Mouse (Mus musculus) thymus, postnatal 14 days (tissue): ENCODE results near the gene Birc5.
"Not testable (repeated sequence)": the region's sequence is repeated elsewhere in the genome, so short reads cannot be mapped to it uniquely, and the experiment has no call there.

ENCODE experiments used
- DNase-seq: peaks from one replicate; pipeline ENCODE4 v3.0.0; 2021

The Birc5 gene

DNA sequence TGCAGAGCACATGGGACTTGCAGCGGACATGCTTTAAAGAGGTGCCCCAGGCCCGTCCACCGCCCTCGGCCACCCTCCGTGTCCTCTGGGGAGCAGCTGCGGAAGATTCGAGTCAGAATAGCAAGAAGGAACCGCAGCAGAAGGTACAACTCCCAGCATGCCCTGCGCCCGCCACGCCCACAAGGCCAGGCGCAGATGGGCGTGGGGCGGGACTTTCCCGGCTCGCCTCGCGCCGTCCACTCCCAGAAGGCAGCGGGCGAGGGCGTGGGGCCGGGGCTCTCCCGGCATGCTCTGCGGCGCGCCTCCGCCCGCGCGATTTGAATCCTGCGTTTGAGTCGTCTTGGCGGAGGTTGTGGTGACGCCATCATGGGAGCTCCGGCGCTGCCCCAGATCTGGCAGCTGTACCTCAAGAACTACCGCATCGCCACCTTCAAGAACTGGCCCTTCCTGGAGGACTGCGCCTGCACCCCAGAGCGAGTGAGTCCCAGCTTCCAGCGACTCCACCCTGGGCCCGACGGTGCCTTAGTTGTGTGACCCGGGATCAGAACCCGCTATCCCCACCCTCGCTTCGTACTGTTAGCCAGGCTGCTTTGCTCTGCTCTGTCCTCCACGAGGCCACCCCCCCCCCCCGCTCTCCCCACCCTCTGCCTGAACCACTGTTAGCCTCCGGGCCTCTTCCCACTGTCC, at the start of gene Birc5:
TSS of gene Birc5 (plus strand) at position 267 of the 687 bp plus-strand sequence.
- peak; percentile 99 for DNase-seq

DNA sequence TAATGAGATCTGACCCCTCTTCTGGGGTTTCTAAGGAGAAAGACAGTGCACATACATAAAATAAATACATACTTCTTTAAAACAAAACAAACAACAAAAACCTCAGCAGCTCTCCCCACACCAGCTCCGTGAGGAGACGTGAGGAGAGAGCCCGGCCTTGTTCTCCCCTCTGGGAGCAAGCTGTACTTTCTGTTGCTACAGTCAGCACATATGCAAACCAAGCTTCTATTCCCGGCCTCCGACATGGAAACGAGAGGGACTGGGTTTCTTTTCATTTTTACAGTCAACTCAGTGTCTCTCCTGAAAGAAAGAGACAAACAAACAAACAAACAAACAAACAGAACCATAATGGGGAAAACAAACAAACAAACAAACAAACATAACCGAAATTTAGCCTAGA, 49.0 kb upstream of the Birc5 start:
- no peak for DNase-seq

DNA sequence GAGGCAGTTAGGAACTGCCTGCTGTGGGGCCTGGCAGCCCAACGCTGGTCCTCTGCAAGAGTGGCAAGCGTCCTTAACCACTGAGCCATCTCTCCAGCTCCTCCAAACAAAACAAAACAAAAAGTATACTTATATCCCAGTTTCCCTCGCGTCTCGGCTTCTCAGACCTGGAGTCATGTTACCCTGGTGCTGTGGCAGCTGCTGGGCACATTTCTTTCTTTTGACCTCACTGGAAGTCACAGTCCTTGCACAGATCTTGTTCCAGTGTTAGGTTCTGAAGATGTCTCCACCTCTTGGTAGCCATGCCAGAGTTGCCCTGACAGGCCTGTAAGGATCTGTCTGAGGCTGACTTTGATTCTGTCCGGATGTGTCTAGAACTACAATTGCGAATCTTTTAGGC, 47.4 kb upstream of the Birc5 start:
- DNase-seq = no peak

DNA sequence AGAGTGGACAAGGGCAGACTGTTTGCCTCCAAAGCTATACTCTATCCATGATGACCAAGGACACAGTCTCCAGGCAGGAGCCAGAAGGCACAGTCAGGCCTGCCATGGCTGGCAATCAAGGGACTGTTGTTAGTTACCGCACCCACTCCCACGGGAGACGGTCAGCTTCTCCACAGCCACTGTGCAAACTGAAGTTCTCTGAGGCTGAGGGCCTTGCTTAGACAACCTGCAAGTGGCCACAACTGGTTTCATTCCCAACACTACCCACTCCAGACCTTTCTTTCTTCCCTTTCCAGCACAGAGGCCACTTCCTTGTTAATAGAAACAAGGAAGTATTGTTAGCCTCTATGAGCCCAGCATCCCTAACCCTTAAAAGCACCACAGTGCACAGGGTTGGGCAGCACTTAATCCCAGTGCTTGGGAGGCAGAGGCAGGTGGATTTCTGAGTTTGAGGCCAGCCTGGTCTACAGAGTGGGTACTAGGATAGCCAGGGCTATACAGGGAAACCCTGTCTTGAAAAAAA, 45.8 kb upstream of the Birc5 start:
- DNase-seq = no peak

DNA sequence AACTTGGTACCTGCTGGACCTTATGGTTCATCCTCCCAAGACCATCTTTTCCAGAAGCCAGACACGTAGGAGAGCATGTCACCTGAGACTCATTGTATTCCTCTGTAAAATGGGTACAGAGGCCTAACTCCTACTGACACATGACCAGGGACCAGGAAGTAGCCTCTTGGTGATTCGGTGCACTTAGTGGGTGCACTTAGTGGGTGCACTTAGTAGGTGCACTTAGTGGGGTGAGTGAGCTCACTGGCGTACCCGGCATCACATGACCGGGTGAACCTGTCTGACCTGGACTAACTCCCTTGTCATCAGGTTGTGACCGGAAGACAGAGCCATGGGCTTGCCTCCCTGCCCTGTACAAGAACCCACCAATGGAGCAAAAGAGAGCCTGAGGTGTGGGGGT, 42.3 kb upstream of the Birc5 start:
- DNase-seq = no peak

DNA sequence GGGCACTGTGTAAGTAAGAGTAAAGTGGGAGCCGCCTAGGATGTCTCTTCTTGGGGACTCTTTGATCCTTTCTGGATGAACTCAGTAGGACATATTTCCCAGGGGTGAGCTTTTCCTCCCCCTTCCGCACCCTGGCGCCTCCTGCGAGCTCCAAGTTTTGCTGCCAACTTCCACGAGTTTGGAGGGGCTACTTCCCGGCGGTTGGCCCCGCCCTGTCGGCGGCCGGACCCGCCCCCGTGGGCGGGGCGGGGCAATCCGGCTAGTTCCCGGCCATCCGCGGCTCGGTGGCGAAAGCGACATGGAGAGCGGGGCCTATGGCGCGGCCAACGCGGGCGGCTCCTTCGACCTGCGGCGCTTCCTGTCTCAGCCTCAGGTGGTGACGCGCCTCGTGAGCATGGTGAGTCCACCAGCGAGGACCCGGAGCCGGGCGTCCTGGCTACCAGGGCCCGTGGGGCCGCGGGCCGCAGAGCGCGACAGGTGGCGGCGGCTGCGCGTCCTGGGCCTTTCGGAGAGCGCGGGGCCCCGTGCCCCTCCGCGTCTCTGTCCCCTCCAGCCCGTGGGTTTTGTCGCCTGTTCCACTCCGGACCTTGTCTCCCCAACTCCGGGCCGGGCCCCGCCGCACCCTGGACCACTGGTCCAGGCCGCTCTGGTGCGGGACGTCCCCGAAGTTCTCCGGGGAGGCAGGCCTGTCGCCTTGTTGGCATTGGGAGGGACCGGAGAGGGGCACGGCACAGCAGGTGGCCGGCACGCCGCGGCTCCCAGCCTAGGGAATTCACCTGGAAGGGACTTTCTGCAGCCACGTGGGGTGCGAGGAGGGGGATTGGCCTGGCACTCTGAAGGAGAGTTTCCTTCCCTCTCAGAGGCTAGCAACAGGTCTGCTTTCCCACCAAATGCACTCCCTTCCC, 39.4 kb upstream of the Birc5 start, which contains the start of the genes Gm20708 and Syngr2:
TSS of gene Gm20708 (plus strand) at position 262 of the 905 bp plus-strand sequence.
TSS of gene Syngr2 (plus strand) at position 262 of the 905 bp plus-strand sequence.
- peak; percentile 78 for DNase-seq

DNA sequence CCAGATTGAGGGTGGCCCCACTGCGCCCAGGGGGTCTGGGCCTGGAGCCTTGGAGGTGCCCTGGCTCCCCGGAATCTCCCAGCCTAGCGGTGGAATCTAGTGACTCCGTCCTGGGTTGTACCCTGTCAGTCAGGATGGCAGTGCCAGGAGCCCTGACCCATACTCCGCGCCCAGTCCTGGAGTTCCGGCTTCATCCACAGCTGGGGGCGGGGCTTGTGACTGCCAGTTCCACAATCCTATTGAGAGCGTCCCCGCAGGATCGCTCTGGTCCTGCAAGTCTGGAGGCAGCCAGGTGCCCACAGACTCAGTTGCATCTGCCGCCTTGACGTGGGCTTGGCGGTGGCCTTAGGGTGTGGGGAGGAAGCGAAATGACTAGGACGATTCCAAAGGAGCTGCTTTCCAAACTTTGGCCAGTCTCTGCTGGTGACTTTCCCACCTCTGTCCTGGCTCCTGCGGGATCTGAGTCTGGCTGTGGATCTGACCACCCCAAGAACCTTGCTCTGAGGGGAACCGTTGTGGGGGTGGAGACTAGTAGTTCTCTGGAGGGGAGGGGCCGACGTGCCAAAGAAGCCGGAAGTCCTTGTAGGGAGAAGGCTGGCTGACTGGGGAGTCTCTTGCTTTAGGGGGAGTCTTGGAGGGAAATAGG, 38.5 kb upstream of the Birc5 start:
- peak; percentile 87 for DNase-seq

DNA sequence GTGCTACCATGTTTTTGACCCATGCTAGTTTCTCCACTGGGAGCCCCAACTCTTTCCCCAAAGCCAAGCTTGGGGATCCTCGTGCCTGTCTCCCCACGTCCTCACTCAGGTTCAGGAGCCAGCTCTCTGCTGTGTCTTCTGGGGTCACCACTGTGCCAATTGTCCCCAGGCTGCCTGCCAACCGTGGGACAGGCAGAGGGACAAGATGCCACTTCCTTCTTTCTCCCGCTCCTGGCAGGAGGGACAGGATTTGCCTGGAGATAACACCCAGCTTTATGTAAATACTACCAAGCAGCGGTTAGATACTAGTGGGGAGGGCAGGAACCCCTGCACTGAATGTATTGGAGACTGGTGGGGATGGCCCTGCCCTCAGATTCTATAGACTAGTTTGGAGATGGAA, 35.2 kb upstream of the Birc5 start:
- no peak for DNase-seq

DNA sequence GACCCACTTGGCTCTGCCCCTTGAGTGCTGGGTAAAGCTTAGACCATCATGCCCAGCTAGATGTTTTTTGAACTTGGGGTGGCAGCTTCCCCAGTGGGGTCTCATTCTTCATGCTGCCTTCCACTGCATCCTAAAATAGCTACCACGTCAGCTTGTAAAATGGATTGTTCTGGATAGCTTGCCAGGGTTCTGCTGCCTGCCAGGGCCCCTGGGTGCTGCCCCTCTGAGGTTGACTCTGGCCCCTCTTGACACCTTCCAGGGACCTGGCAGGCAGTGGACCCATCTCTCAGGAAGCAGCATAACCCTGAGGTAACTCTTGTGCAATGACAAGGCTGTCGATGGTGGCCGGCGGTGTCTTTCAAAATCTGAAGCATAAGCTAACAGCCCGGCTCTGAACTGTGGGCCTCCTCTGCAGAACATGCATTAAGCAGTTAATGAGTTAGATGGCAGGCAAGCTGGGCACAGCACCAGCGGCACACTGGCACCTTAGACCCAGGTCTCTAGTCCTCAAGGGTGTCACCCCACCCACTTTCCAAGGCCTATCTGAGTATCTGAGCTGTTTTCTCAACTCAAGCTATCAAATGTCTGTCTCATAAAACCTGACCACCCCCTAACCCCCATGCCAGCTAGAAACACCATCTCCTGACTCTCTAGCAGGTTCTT, 34.2 kb upstream of the Birc5 start:
- no peak for DNase-seq

DNA sequence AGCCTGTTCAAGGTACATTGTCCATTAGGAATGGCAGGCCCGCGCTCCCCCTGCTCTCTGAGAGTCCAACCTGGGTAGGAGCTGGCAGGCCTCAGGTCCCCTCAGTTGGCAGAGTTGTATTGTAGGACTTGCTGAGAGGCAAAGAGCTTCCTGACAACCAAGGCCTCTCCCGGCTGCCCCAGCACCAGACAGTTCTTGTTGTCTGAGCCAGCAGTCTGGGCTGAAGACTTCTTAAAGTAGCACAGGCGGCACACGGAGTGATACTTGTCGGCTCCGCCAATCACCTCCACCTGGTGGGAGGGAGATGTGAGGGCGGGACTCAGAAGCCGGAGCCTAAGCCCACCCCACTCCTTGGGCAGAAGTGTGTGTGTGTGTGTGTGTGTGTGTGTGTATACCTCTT, 33.2 kb upstream of the Birc5 start:
- not testable (repeated sequence) for DNase-seq

DNA sequence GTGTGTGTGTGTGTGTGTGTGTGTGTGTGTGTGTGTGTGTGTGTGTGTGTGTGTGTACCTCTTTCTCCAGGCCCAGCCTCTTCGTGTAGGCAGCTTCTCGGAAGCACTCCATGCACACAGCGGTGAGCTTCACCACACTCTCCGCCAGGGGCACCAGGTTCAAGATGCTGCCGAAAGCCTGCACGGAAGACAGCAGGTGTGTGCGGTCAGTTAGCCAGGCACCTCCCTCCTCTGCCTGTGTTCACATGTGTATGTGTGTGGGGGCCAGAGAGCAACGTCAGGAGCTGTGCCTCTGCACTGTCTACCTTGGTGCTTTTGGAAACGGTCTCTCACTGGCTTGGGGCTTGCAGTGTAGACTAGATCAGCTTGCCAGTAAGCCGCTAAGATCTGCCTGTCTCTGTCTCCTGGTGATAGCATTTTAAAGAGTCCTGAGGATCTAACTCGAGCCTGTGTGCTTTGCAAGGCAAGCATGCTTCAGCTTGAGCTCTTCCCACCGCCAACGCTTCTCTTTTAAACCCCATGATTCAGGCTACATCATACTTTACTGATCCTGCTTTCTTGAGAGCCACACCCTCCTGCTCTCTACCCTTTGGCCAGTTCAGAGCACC, 32.6 kb upstream of the Birc5 start:
- no peak for DNase-seq

DNA sequence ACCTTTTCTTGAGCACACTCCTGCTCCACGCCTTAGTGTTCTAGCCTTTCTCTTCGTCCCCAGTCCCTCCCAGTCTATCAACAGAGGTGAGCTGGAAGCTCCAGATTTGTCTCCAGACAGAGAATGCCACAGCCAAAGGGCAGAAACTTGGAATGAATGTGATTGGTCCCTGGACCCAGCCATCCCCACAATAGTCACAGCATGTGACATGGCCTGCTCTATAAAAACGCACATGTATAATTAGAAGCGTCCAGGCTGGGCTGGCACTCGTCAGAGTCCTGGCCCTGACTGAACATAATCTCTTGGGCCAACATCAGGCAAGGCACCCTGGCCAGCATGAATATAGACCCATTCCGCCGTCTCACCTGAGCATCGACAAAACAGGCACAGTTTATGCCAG, 30.0 kb upstream of the Birc5 start:
- no peak for DNase-seq

DNA sequence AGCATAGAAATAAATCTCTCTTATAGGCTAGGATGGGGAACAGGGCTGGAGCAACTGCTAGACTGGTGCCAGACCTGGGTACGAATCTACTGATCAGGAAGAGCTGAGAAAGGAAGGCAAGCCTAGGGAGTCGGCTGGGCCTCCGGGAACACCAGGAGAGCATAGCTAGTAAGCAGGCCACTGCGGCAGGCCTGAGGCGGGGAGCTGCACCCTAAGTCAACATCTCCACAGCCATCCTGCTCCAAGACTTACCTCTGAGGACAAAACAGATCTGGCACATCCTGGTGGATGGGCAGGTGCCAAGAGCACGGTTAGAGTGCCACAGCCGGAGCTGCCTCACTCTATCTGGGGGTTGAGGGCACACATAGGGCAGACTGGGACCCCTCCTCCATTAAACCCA, 28.9 kb upstream of the Birc5 start:
- no peak for DNase-seq

DNA sequence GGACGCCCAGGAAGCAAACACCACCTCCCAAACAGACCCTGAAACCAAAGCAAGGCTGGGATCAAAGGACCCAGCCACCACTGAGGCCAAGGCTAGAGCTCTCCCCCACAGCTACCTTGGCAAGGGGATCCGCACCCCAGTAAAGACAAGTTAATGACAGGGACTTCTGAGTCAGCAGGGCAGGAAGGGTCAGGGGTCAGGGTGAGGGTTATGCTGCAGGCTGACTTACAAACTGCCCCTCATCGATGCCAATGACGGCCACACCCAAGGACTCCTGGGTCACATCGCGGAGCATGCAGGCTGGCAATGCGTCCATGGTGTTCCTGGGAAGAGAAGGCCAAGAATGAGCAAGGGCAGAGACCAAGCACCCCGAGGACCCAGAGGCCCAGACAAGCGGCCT, 27.2 kb upstream of the Birc5 start:
- DNase-seq = no peak

DNA sequence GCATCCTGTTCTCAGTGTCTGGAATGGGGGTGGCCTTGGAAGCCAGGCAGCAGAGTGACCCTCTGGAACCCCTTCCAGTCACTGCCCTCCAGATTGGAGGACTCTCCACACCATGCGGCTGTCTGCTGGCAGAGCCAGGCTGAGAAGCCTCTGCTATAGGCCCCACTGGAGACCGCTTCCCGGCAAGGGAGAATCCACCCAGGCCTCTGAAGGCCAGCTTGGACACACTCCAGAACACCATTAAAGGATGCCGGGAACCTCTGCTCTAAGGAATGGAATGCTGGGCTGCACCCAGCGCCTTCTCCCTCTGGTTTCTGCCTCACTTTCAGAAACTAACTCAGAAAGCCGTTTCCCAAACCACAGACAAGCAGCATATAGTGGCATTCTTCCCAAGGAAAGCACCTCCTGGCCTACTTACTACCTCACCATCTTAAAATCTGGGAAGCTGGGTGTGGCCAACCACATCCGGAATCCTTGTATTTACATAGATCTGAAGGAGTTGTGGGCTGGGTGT, 26.3 kb upstream of the Birc5 start:
- no peak for DNase-seq

DNA sequence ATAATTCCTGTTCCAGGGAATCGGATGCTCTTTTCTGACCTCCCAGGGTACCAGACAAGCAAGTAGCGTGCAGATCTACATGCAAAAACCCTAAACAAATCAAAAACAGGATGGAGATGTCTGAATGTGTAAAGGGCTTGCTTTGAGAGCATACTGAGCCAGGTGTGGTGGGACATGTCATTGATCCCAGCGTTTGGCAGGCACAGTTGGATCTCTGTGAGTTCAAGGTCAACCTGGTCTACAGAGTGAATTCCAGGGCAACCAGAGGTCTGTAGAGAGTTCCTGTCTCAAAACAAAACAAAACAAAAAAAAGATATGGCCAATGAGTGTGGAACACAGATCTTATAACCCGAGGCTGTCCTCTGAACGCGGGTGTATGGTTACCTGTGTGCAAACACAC, 25.6 kb upstream of the Birc5 start:
- no peak for DNase-seq

DNA sequence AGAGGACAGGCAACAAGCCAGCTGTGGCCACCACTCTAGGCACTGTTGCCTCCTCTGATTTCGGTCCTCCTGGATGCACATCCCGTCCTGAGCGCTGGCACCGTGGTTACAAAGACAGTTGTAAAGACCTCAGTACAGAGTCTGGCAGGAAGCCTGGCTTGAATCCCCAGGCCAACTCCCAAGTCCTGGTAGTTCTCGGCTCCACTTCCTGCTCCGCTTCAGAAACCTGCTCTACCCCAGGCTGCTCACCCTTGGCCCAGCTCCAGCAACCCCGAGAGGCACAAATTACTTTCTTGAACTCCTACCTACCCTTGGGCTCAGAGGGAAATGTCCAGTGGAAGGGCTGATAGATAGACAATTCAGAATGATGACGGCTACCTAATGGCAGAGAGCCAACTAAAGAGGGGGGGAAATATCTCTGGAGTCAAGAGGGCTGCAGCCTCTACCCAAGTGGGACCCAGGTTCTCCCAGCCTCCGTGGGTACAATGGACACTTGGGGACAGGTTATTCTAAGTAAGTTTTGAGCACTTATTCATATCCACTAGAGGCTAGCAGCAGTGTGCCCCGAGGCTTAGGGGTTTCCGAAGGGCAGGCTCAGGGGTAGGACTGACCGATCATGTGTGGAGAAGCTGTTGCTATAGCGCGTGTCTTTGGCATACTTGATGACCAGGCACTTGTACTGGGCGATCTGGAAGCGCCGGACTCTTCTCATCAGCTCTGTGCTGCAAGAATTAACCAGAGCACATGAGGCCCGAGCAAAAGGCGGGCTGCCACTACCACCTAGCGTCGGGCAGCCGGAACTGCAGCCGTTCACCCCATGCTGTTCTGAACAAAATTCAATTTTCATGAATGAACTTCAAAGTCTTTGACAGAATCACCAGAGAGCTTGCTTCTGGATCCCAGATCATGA, 24.7 kb upstream of the Birc5 start:
- DNase-seq = peak; percentile 82

DNA sequence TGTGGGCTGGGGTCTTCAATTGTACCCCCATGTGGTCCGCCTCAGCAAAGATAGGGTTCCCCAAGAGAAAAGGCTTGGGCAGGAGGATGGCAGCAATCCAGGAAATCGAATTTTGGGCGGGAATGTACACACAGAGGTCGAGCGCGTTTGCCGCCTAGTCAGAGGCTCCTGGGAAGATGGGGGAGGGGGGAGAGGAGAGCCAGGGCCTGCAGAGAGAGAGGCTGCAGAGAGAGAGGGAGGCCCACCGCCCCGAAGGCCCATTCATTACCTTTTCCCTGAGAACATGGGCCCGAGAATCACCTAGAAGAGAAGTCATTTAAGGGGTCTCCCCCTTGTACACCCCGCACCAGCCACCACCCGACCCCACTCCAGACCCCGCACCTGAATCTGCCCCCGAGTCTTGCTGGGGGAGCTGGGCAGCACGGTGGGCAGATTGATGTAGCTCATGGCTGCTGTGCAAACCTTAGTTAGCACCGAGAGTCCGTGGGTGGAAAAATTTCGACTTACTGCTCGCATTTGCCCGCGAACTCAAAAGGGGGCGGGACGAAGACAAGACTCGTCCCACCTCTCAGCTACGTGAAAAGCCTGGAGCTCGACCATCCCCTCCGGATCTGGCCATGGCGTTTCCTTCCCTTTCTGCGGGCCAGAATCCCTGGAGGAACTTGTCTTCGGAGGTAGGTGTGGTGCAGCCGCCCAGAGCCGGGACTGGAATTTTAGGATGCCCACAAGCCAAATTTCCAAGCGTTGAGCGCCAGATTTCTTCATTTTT, 23.5 kb upstream of the Birc5 start, which contains the start of the genes Afmid and Tk1:
TSS of gene Afmid (plus strand) at position 592 of the 769 bp plus-strand sequence.
TSS of gene Tk1 (minus strand) at position 760 of the 769 bp plus-strand sequence.
- peak; percentile 76 for DNase-seq

DNA sequence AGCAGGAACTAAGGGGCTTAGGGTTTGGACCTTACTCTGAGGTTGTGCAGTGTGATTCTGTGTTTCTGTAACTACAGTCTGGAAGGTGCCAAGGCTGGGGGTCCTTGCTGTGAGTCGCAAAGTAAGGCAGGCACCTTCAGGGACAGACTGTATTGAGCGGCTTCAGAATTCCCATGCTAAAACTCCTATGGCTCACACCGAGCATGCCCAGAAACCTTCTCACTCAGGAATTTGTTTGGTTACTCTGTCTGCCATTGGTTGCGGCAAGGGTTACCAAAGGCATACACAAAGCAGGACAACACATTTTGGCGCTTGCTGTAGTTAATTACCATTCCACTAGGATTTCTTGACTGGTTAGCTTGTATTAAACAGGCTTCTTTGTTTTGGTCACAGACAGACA, 22.9 kb upstream of the Birc5 start:
- no peak for DNase-seq

DNA sequence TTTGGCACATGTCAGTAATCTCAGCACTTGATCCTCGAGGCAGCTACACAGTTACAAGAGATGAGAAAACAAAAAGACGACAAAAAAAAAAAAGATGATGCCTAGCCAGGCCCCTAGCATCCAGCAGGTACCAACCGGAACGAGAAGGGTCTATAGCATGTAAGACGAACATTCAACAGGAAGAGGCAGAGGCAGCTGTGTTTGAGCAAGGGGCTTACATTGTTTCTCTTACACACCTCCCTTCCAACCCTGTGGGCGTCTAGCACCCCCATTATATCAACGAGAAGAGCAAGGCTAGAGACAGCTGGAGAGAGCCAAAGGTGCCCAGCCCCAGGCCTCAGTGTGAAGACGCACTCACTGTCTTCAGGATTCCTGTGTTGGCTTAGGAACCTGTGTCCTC, 22.1 kb upstream of the Birc5 start:
- peak; percentile 40 for DNase-seq
